ENCODE assay signal across 28 mouse cellular contexts in genomic region chr2:115277421-115277820, GRCm38 (mm10).
DNase-seq lines count a peak whose midpoint lies in the region; ATAC-seq and TF ChIP-seq lines count a peak whose summit lies in the region.
"Had no signal": no experiment of that assay in that cellular context is flagged by ENCODE, and none has a peak within 500 bp of the region (broad histone marks: within the 10 kb centered on the region; RNA-seq: fewer than 3 reads in every experiment).

No protein-coding gene starts in this region.

- TF ChIP-seq CTCF in forebrain, postnatal 0 days (IDR thresholded peaks at IDR 0.05; ENCODE audit: low read depth): no peak
- no peak for TF ChIP-seq CTCF in midbrain, postnatal 0 days (IDR thresholded peaks at IDR 0.05)

- H3K27me3 ChIP-seq in forebrain, postnatal 0 days (ENCODE audit: insufficient read depth, low read length): no peaks in the 10 kb centered on the region
- H3K27me3 ChIP-seq in forebrain, embryonic 15.5 days: no peaks in the 10 kb centered on the region
- H3K27me3 ChIP-seq in midbrain, embryonic 11.5 days (ENCODE audit: control insufficient read depth, insufficient read depth, low read length): no peaks in the 10 kb centered on the region
- no peaks in the 10 kb centered on the region for H3K27me3 ChIP-seq in midbrain, postnatal 0 days (ENCODE audit: insufficient read depth, low read length)
- H3K27me3 ChIP-seq in embryonic facial prominence, embryonic 11.5 days (ENCODE audit: control insufficient read depth, insufficient read depth, low read length): no peaks in the 10 kb centered on the region
- no peaks in the 10 kb centered on the region for H3K27me3 ChIP-seq in embryonic facial prominence, embryonic 15.5 days
- H3K27me3 ChIP-seq: heart, embryonic 13.5 days; limb, embryonic 13.5 days; midbrain, embryonic 12.5 days; neural tube, embryonic 15.5 days had no signal

- no peak overlapping the region for H3K4me2 ChIP-seq in forebrain, postnatal 0 days (ENCODE audit: low read depth)
- no peak overlapping the region for H3K4me2 ChIP-seq in forebrain, embryonic 15.5 days (replicated peaks)
- H3K4me2 ChIP-seq in midbrain, embryonic 11.5 days: no peak overlapping the region
- H3K4me2 ChIP-seq in midbrain, postnatal 0 days (ENCODE audit: low read depth, low read length, poor library complexity, severe bottlenecking): no peak overlapping the region
- no peak overlapping the region for H3K4me2 ChIP-seq in embryonic facial prominence, embryonic 11.5 days (ENCODE audit: low read depth, low read length)
- peak overlapping the region; percentile 23 for H3K4me2 ChIP-seq in embryonic facial prominence, embryonic 15.5 days (replicated peaks)
- H3K4me2 ChIP-seq: heart, embryonic 13.5 days; hindbrain, embryonic 14.5 days; limb, embryonic 13.5 days; liver, embryonic 11.5 days; midbrain, embryonic 12.5 days; neural tube, embryonic 15.5 days had no signal

- H3K27ac ChIP-seq in forebrain, postnatal 0 days (ENCODE audit: low read depth, low read length): no peak overlapping the region
- H3K27ac ChIP-seq in forebrain, embryonic 15.5 days (replicated peaks): no peak overlapping the region
- no peak overlapping the region for H3K27ac ChIP-seq in midbrain, embryonic 11.5 days (ENCODE audit: low read depth, low read length)
- no peak overlapping the region for H3K27ac ChIP-seq in midbrain, postnatal 0 days (ENCODE audit: low read depth, low read length)
- no peak overlapping the region for H3K27ac ChIP-seq in embryonic facial prominence, embryonic 11.5 days (replicated peaks; ENCODE audit: low read depth, low read length)
- no peak overlapping the region for H3K27ac ChIP-seq in embryonic facial prominence, embryonic 15.5 days (replicated peaks)
- H3K27ac ChIP-seq: gastrocnemius, adult 2 months; heart, embryonic 13.5 days; hindbrain, embryonic 14.5 days; left cerebral cortex, adult 2 months; limb, embryonic 13.5 days; midbrain, embryonic 12.5 days; neural tube, embryonic 15.5 days had no signal

- DNase-seq in forebrain, postnatal 0 days: peak; percentile 21
- peak; percentile 78 for DNase-seq in midbrain, embryonic 11.5 days (ENCODE audit: low spot score, missing footprints)
- no peak for DNase-seq in midbrain, postnatal 0 days (ENCODE audit: low spot score)
- DNase-seq in embryonic facial prominence, embryonic 11.5 days (ENCODE audit: low spot score): peak; percentile 36
- no peak for DNase-seq in cerebellum, postnatal 36 days
- DNase-seq: adrenal gland, postnatal 14 days; cerebellum, adult 18-20 months; cerebellum, postnatal 10 days; gastrocnemius, adult 2 months; gastrocnemius, postnatal 36 days; heart, adult 18-20 months; heart, postnatal 10 days; kidney, postnatal 4 days; liver, postnatal 0 days; lung, postnatal 36 days; thymus, adult 2 months; thymus, postnatal 36 days had no signal

- no peak overlapping the region for H3K4me3 ChIP-seq in forebrain, postnatal 0 days (ENCODE audit: low read depth, low read length)
- H3K4me3 ChIP-seq in forebrain, embryonic 15.5 days: no peak overlapping the region
- no peak overlapping the region for H3K4me3 ChIP-seq in midbrain, embryonic 11.5 days (ENCODE audit: low read depth, low read length)
- no peak overlapping the region for H3K4me3 ChIP-seq in midbrain, postnatal 0 days (ENCODE audit: low read depth, low read length)
- H3K4me3 ChIP-seq in embryonic facial prominence, embryonic 11.5 days (ENCODE audit: low read depth, low read length): no peak overlapping the region
- H3K4me3 ChIP-seq in embryonic facial prominence, embryonic 15.5 days (replicated peaks): 0 out of 2 replicates have a peak overlapping the region, but pooled peaks have one; percentile 2
- H3K4me3 ChIP-seq: gastrocnemius, adult 2 months; heart, embryonic 13.5 days; left cerebral cortex, adult 2 months; limb, embryonic 13.5 days; midbrain, embryonic 12.5 days; neural tube, embryonic 15.5 days had no signal

- H3K4me1 ChIP-seq in forebrain, postnatal 0 days (ENCODE audit: insufficient read depth): peaks cover 10% of the 10 kb centered on the region; the same call in 1 of the 2 replicates
- H3K4me1 ChIP-seq in forebrain, embryonic 15.5 days: peaks cover 14% of the 10 kb centered on the region
- peaks cover 2% of the 10 kb centered on the region for H3K4me1 ChIP-seq in midbrain, embryonic 11.5 days (ENCODE audit: control insufficient read depth, insufficient read depth, low read length)
- 0 out of 2 replicates have a peak, but pooled peaks cover 2% of the 10 kb centered on the region for H3K4me1 ChIP-seq in midbrain, postnatal 0 days (ENCODE audit: insufficient read depth, low read length)
- H3K4me1 ChIP-seq in embryonic facial prominence, embryonic 11.5 days (ENCODE audit: control insufficient read depth, insufficient read depth, low read length): no peaks in the 10 kb centered on the region
- 0 out of 2 replicates have a peak, but pooled peaks cover 11% of the 10 kb centered on the region for H3K4me1 ChIP-seq in embryonic facial prominence, embryonic 15.5 days
- H3K4me1 ChIP-seq: limb, embryonic 13.5 days; neural tube, embryonic 15.5 days had no signal

- ATAC-seq in forebrain, postnatal 0 days: no peak; the same call in 1 of the 2 replicates
- ATAC-seq in forebrain, embryonic 15.5 days (replicated peaks): no peak
- no peak for ATAC-seq in midbrain, embryonic 11.5 days (ENCODE audit: low FRiP score)
- no peak for ATAC-seq in midbrain, postnatal 0 days (ENCODE audit: low FRiP score)
- ATAC-seq in embryonic facial prominence, embryonic 11.5 days (replicated peaks; ENCODE audit: insufficient number of reproducible peaks, low FRiP score, low TSS enrichment, low read depth): no peak
- ATAC-seq in embryonic facial prominence, embryonic 15.5 days (ENCODE audit: insufficient number of reproducible peaks, low FRiP score, low TSS enrichment, low read depth): no peak
- ATAC-seq: CD4-positive, CD25-positive, alpha-beta regulatory T cell, adult 4 months; intestine, postnatal 0 days; liver, postnatal 0 days had no signal

- 41% methylated on average over 4 of the region's 4 CpGs for WGBS in forebrain, postnatal 0 days
- WGBS in forebrain, embryonic 15.5 days: 50% methylated on average over 4 of the region's 4 CpGs
- WGBS in midbrain, embryonic 11.5 days: 48% methylated on average over 4 of the region's 4 CpGs
- 35% methylated on average over 4 of the region's 4 CpGs for WGBS in midbrain, postnatal 0 days
- WGBS in embryonic facial prominence, embryonic 11.5 days: 43% methylated on average over 4 of the region's 4 CpGs
- WGBS in embryonic facial prominence, embryonic 15.5 days: 20% methylated on average over 4 of the region's 4 CpGs

- no peaks in the 10 kb centered on the region for H3K9me3 ChIP-seq in forebrain, postnatal 0 days (ENCODE audit: low read length)
- H3K9me3 ChIP-seq in forebrain, embryonic 15.5 days: no peaks in the 10 kb centered on the region
- H3K9me3 ChIP-seq in midbrain, embryonic 11.5 days (ENCODE audit: control insufficient read depth, low read length): no peaks in the 10 kb centered on the region
- H3K9me3 ChIP-seq in midbrain, postnatal 0 days (ENCODE audit: low read length): no peaks in the 10 kb centered on the region
- H3K9me3 ChIP-seq in embryonic facial prominence, embryonic 11.5 days (replicated peaks; ENCODE audit: control insufficient read depth, low read length): no peaks in the 10 kb centered on the region
- H3K9me3 ChIP-seq in embryonic facial prominence, embryonic 15.5 days (replicated peaks): no peaks in the 10 kb centered on the region
- H3K9me3 ChIP-seq: heart, embryonic 13.5 days; limb, embryonic 13.5 days; midbrain, embryonic 12.5 days; neural tube, embryonic 15.5 days had no signal

- H3K36me3 ChIP-seq in forebrain, postnatal 0 days (ENCODE audit: insufficient read depth): no peaks in the 10 kb centered on the region
- no peaks in the 10 kb centered on the region for H3K36me3 ChIP-seq in forebrain, embryonic 15.5 days
- H3K36me3 ChIP-seq in midbrain, embryonic 11.5 days (ENCODE audit: control insufficient read depth, insufficient read depth, low read length): no peaks in the 10 kb centered on the region
- no peaks in the 10 kb centered on the region for H3K36me3 ChIP-seq in midbrain, postnatal 0 days (ENCODE audit: insufficient read depth, low read length)
- no peaks in the 10 kb centered on the region for H3K36me3 ChIP-seq in embryonic facial prominence, embryonic 11.5 days (replicated peaks; ENCODE audit: control insufficient read depth, insufficient read depth, low read depth, low read length)
- H3K36me3 ChIP-seq in embryonic facial prominence, embryonic 15.5 days: no peaks in the 10 kb centered on the region
- H3K36me3 ChIP-seq: heart, embryonic 13.5 days; limb, embryonic 13.5 days; midbrain, embryonic 12.5 days; neural tube, embryonic 15.5 days had no signal

- no peak overlapping the region for H3K9ac ChIP-seq in forebrain, postnatal 0 days
- H3K9ac ChIP-seq in forebrain, embryonic 15.5 days (replicated peaks): no peak overlapping the region
- no peak overlapping the region for H3K9ac ChIP-seq in midbrain, embryonic 11.5 days (ENCODE audit: low read length)
- H3K9ac ChIP-seq in midbrain, postnatal 0 days (replicated peaks; ENCODE audit: low read length, poor library complexity, severe bottlenecking): no peak overlapping the region
- H3K9ac ChIP-seq in embryonic facial prominence, embryonic 11.5 days (replicated peaks; ENCODE audit: low read length): no peak overlapping the region
- H3K9ac ChIP-seq in embryonic facial prominence, embryonic 15.5 days: no peak overlapping the region
- H3K9ac ChIP-seq: heart, embryonic 13.5 days; hindbrain, embryonic 14.5 days; limb, embryonic 13.5 days; liver, postnatal 0 days; midbrain, embryonic 12.5 days; neural tube, embryonic 15.5 days had no signal

Comparison
In these comparisons a context has a peak if more than half of its experiments do, and no peak if none do; other contexts are left out.
1. DNase-seq: peak in forebrain, postnatal 0 days (single experiment), midbrain, embryonic 11.5 days (single experiment) and embryonic facial prominence, embryonic 11.5 days (single experiment); none in midbrain, postnatal 0 days (single experiment) and cerebellum, postnatal 36 days (0 of 2).